Mouse (Mus musculus) hindbrain, embryonic 10.5 days (tissue): ENCODE measurements around the gene Ube2s. TPM values are rescaled to one million over a fixed set of nuclear protein-coding genes. Genes with fewer than 3 reads are reported as not detected.
"Not testable (repeated sequence)": the region's sequence is repeated elsewhere in the genome, so short reads cannot be mapped to it uniquely, and the experiment has no call there.

Experiments
- DNase-seq: peaks from one replicate; pipeline ENCODE4 v3.0.0-alpha.2; 2017; ENCODE audit warnings: low spot score
- H3K27ac ChIP-seq: fragments of 300-500 bp; sonication (generic); 2 replicates; pipeline ENCODE4 v1.5.1; 2016; ENCODE audit warnings: mild to moderate bottlenecking, moderate library complexity
- H3K27me3 ChIP-seq: fragments of 300-500 bp; sonication (generic); 2 replicates; pipeline ENCODE4 v1.6.1; 2016; ENCODE audit warnings: mild to moderate bottlenecking; ENCODE audit not compliant: poor library complexity, insufficient read depth, severe bottlenecking
- H3K36me3 ChIP-seq: fragments of 300-500 bp; sonication (generic); 2 replicates; pipeline ENCODE4 v1.6.1; 2016; ENCODE audit warnings: mild to moderate bottlenecking, moderate library complexity
- H3K4me1 ChIP-seq: fragments of 300-500 bp; sonication (generic); replicated peaks from 2 replicates; pipeline ENCODE4 v1.6.1; 2016; ENCODE audit warnings: mild to moderate bottlenecking
- H3K4me3 ChIP-seq: fragments of 300-500 bp; sonication (generic); 2 replicates; pipeline ENCODE4 v1.5.1; 2016; ENCODE audit warnings: mild to moderate bottlenecking, moderate library complexity
- H3K9me3 ChIP-seq: fragments of 300-500 bp; sonication (generic); 2 replicates; pipeline ENCODE4 v1.6.1; 2016; ENCODE audit warnings: mild to moderate bottlenecking, moderate library complexity
- WGBS: fragments of 180-500 bp; shearing (Covaris S2); methylation state at CpG from one replicate; pipeline ENCODE4 v1.1.7; 2016; 5-methylcytosine and 5-hydroxymethylcytosine counted together
- polyA plus RNA-seq: library from polyadenylated mRNA; unstranded; fragments of >200 nt; fragmentation: Nextera tagmentation; extraction: Ambion mirVana; gene quantifications from 2 replicates; pipeline ENCODE4 v1.2.1, GENCODE M21; 2016

Gene Ube2s
- polyA plus RNA-seq, 1 experiment from 2014 or later = 452 TPM

GRCm38 (mm10) chr7:4811842-4812302 lies 518 bp downstream of the Ube2s start:
- H3K4me3 ChIP-seq = peak overlapping the region; percentile 99
- under 1% methylated on average over 36 of the region's 36 CpGs for WGBS
- peak overlapping the region; percentile 99 for H3K27ac ChIP-seq
- H3K36me3 ChIP-seq = peaks cover 44% of the 10 kb centered on the region
- H3K9me3 ChIP-seq = no peaks in the 10 kb centered on the region
- peak; percentile 52 for DNase-seq
- H3K4me1 ChIP-seq = peaks cover 35% of the 10 kb centered on the region
- H3K27me3 ChIP-seq = no peaks in the 10 kb centered on the region

- peaks cover 35% of the 10 kb centered on the region for H3K4me1 ChIP-seq
- 46% methylated on average over 10 of the region's 10 CpGs for WGBS
- not testable (repeated sequence) for H3K9me3 ChIP-seq, H3K27me3 ChIP-seq, DNase-seq
- H3K36me3 ChIP-seq = peaks cover 52% of the 10 kb centered on the region
- H3K4me3 ChIP-seq = peak overlapping the region; percentile 99
- peak overlapping the region; percentile 99 for H3K27ac ChIP-seq
Observed at GRCm38 (mm10) chr7:4811131-4811530, 1.3 kb downstream of the Ube2s start.

GRCm38 (mm10) chr7:4806716-4807115 lies 5.7 kb downstream of the Ube2s start:
- DNase-seq = no peak
- 93% methylated on average over 7 of the region's 7 CpGs for WGBS
- H3K27ac ChIP-seq = no peak overlapping the region
- H3K9me3 ChIP-seq = no peaks in the 10 kb centered on the region
- H3K4me3 ChIP-seq = no peak overlapping the region
- peaks cover 29% of the 10 kb centered on the region for H3K4me1 ChIP-seq
- no peaks in the 10 kb centered on the region for H3K27me3 ChIP-seq
- H3K36me3 ChIP-seq = peaks cover 76% of the 10 kb centered on the region

DNA sequence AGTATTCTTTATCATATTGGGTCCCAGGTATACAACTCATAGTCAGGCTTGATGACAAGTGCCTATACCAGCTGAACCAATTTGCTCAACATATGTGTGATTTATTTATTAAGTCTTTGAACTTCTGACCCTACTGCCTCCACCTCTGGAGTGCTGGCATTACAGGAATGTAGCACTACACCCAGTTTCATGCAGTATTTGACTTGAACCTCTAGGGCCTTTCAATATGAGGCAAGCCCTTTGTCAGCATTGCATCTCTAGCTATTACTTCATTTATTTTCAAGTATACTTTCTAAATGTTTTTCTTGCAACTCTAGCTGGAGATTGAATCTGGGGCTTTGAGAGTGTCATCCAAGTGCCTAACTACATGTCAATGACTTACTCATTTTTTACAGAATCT lies 10.1 kb downstream of the Ube2s start:
- Histone ChIP-seq H3K4me3 (no peak overlapping the region), H3K27me3 (no peaks in the 10 kb centered on the region), H3K9me3 (no peaks in the 10 kb centered on the region), H3K27ac (no peak overlapping the region), H3K4me1 (no peaks in the 10 kb centered on the region), H3K36me3 (peaks cover 55% of the 10 kb centered on the region)
- DNase-seq = no peak

DNA sequence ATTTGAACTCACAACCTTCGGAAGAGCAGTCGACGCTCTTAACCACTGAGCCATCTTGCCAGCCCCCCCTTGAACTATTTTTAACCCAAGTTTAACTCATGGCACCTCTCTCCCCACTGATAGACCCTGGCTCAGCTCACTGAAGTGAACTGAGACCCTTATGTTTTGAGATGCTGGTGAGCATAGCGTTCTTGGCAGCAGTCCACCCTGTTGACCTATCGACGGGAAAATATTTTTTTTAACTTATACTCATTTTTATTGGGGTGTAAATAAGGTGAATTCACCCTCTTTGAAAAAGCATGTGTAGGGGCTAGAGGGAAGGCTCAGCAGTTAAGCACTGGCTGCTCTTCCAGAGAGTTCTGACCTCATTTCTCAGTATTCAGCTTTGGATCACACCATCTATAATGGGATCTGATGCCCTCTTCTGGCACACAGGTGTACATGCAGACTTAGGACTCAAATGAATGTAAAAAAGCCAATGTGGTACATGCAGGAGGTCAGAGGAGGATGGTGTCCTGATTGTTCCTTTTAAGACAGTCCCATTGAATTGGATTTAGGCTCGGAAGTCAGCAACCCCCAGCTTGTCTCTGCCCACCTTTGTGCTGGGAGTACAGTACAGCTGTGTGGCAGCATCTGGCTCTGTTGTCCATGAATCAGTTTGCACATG lies 16.5 kb downstream of the Ube2s start:
- Histone ChIP-seq H3K4me3 (no peak overlapping the region), H3K9me3 (no peaks in the 10 kb centered on the region), H3K4me1 (peaks cover 13% of the 10 kb centered on the region), H3K36me3 (peaks cover 56% of the 10 kb centered on the region), H3K27me3 (peaks cover under 1% of the 10 kb centered on the region; the same call in 1 of the 2 replicates), H3K27ac (no peak overlapping the region)
- WGBS = 75% methylated on average over 7 of the region's 7 CpGs
- DNase-seq = no peak

- Histone ChIP-seq H3K4me1 (peaks cover 13% of the 10 kb centered on the region), H3K36me3 (peaks cover 56% of the 10 kb centered on the region), H3K4me3 (peak overlapping the region; percentile 96), H3K9me3 (no peaks in the 10 kb centered on the region), H3K27ac (no peak overlapping the region), H3K27me3 (peaks cover 11% of the 10 kb centered on the region)
- no peak for DNase-seq
- 91% methylated on average over 3 of the region's 3 CpGs for WGBS
Observed at GRCm38 (mm10) chr7:4794631-4795168, 17.7 kb downstream of the Ube2s start.

DNA sequence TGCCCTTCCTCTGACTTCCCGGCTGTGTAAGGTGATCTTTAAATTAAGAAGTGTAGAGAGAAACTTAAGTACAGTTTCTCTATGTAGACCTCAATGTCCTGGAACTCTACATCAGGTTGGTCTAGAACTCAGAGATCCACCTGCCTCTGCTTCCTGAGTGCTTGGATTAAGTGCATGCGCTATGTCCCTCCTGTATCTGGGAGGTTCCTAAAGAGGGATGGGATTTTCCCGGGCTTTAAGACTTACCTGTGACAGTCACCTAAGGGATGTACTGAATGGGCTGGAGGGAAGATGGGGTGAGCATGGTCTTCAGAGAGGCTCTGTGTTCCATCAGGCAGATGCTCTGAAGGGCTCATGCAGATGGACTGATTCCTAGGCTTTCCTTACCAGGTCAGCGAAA lies 18.7 kb downstream of the Ube2s start:
- Histone ChIP-seq H3K4me3 (peak overlapping the region; percentile 96), H3K27me3 (peaks cover 20% of the 10 kb centered on the region), H3K4me1 (peaks cover 23% of the 10 kb centered on the region), H3K27ac (peak overlapping the region; percentile 97), H3K9me3 (no peaks in the 10 kb centered on the region), H3K36me3 (peaks cover 51% of the 10 kb centered on the region)
- WGBS = 45% methylated on average over 4 of the region's 4 CpGs
- no peak for DNase-seq

DNA sequence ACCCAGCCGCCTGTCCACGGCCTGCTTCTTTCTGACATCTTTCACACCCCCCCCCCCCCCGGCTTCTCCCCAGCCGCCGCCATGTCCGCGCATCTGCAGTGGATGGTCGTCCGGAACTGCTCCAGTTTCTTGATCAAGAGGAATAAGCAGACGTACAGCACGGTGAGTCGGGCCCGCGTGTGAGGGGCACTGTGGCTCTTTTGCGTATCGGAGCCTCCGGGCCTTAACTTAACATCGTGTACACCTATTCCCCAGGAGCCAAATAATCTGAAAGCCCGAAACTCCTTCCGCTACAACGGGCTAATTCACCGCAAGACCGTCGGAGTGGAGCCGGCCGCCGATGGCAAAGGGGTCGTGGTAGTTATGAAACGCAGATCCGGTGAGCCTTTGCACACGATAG lies 19.1 kb downstream of the Ube2s start:
- not testable (repeated sequence) for H3K9me3 ChIP-seq, DNase-seq
- peaks cover 27% of the 10 kb centered on the region for H3K4me1 ChIP-seq
- H3K27ac ChIP-seq = peak overlapping the region; percentile 97
- H3K36me3 ChIP-seq = peaks cover 47% of the 10 kb centered on the region
- peak overlapping the region; percentile 96 for H3K4me3 ChIP-seq
- WGBS = 2% methylated on average over 31 of the region's 31 CpGs
- H3K27me3 ChIP-seq = peaks cover 25% of the 10 kb centered on the region

DNA sequence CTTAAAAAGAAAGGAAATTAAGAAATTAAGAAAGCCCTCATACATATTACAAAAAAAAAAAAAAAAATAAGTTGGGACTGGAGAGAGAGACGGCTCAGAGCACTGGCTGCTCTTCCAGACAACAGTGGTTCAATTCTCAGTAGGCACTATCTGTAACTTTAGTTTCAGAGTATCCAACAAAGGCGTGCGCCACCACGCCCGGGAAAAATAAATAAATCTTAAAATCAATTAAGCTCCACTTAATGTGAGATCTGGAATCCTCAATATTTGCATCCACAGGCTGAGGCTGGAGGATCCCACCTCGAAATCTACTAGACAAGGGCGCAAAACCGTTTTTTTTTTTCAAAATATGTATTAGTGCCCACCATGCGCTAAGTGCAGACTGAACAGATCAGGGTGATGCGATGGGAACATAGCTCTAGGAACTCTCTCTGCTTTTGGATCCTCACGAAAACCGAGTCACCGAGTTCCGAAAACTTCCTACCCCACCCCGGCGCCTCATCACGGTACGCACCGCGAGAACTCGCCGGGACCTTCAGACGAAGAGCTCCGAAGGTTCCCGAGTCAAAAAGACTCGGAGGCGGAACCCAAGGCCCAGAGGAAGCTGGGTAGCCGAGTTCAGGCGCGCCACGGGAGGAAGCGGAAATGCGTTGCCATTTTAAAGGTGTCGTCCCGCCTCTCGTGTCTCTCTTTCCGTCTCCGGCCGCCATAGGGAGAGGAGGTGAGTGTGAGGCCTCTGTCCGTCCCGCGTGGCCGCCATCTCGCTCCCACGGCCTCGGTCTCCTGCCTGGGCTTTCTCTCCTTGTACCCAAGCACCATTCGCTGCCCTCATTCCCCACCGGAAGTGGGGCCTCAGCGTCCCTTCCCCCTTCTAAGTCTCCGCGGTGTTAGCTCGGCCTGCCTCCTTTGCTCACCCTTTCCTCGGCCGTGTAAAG lies 19.8 kb downstream of the Ube2s start, which contains the start of gene Rpl28:
Gene Rpl28 (plus strand): TSS at position 597 of the 935 bp plus-strand sequence.
- H3K27ac ChIP-seq = peak within 1 kb of the TSS; percentile 97
- DNase-seq = peak; percentile 97
- H3K4me3 ChIP-seq = peak within 1 kb of the TSS; percentile 96
- 2% methylated on average over 54 of the region's 54 CpGs for WGBS
- peaks cover 32% of the 10 kb centered on the region for H3K27me3 ChIP-seq
- no peaks in the 10 kb centered on the region for H3K9me3 ChIP-seq
- peaks cover 40% of the 10 kb centered on the region for H3K36me3 ChIP-seq
- peaks cover 27% of the 10 kb centered on the region for H3K4me1 ChIP-seq

- Histone ChIP-seq H3K9me3 (no peaks in the 10 kb centered on the region), H3K36me3 (peaks cover 9% of the 10 kb centered on the region), H3K4me1 (peaks cover 24% of the 10 kb centered on the region), H3K4me3 (peak within 1 kb of the TSS; percentile 62), H3K27ac (peak within 1 kb of the TSS; percentile 91), H3K27me3 (peaks cover 43% of the 10 kb centered on the region)
- DNase-seq = no peak
- 8% methylated on average over 40 of the region's 40 CpGs for WGBS
Observed at GRCm38 (mm10) chr7:4789436-4789935, 22.9 kb downstream of the Ube2s start, which contains the start of gene Tmem238. Gene Tmem238 (minus strand): TSS chr7:4789656.

GRCm38 (mm10) chr7:4788499-4789435 lies 23.6 kb downstream of the Ube2s start:
- peaks cover 17% of the 10 kb centered on the region for H3K4me1 ChIP-seq
- H3K4me3 ChIP-seq = peak overlapping the region; percentile 62
- WGBS = 2% methylated on average over 64 of the region's 64 CpGs
- peaks cover 43% of the 10 kb centered on the region for H3K27me3 ChIP-seq
- H3K9me3 ChIP-seq = no peaks in the 10 kb centered on the region
- DNase-seq = peak; percentile 82
- H3K36me3 ChIP-seq = peaks cover 2% of the 10 kb centered on the region
- H3K27ac ChIP-seq = peak overlapping the region; percentile 91
